Mouse (Mus musculus) testis, adult 2 months (tissue): ENCODE data around the gene Gm11554.

Experiments
- CTCF ChIP-seq: fragments of 200-500 bp; IDR thresholded peaks from 2 replicates; pipeline ENCODE4 v1.5.1; 2012; ENCODE audit warnings: low read depth, mild to moderate bottlenecking, inconsistent platforms, low read length, moderate library complexity; ENCODE audit not compliant: control insufficient read depth, insufficient read depth, insufficient replicate concordance
- POLR2A ChIP-seq: fragments of 200-500 bp; IDR thresholded peaks from 2 replicates; pipeline ENCODE4 v1.6.1; 2012; ENCODE audit warnings: low read depth, mild to moderate bottlenecking, inconsistent platforms, low read length, moderate library complexity; ENCODE audit not compliant: control insufficient read depth

DNA sequence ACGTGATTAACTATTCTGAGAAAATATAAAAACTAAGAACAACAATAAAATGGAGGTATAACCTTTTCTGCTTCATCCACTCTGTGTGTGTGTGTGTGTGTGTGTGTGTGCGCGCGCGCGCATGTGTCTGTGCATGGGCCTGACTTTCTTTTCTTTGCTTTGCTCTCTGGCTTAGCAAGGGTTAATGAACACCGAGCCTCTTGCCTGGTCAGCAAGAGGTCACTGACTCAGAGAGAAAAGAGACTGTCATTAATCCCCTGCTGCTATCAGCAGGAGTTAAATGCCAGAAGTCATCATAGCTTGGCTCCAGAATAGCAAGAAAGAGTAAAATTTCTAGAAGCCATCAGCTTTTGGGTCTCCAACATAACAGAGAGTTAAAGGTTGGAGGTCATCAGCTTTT lies 25.8 kb downstream of the Gm11554 start:
- TF ChIP-seq POLR2A = no peak
- TF ChIP-seq CTCF = no peak
